Mouse (Mus musculus): ENCODE data around the gene Slc46a3. TPM values are rescaled to one million over a fixed set of nuclear protein-coding genes. Genes with fewer than 3 reads are reported as not detected.

The Slc46a3 gene
- polyA plus RNA-seq, 1 experiment, result 4.4 TPM

DNA sequence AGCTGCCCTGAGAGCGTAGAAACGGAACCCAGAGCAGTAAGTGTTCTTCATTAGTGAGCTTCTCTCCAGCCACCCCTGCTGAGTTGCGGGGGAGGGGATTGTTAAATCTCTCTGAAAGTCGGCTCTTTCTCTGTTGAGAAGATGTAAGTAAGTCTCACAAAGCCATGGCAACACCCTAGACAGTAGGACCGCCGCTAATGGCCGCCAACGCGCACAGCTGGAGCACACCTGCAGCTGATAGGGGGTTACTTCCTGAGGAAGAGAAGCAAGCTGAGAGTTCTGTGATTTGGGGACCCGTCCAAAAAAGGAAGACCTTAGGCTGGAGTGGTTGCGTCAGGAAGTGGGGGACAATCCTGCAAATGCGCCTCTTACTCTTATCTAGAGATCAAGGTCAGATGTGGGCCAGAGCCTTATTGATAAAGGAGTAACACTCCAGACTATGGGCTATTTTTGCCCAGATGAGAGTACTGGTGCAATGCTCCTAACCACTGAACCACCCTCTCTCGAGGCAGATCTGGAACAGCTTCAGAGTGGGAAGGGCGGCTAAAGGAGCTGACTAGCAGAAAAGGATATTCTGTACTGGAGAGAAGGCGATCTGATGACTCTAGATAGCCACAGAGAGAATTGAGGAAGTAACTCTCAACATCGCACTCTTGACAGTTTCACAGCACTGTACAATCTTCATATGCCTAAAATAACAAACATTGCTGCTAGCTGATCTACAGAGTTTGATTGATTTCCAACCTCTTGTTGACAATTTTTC lies 1.0 kb upstream of the Slc46a3 start:
- Histone ChIP-seq H3K27me3 (replicated peaks) (peaks cover 14% of the 10 kb centered on the region), H3K36me3 (replicated peaks; ENCODE audit: low read length) (peaks cover 16% of the 10 kb centered on the region), H3K4me1 (peaks cover 44% of the 10 kb centered on the region), H3K9me3 (no peaks in the 10 kb centered on the region), H3K4me3 (replicated peaks) (peak overlapping the region; percentile 94)
- no peak for TF ChIP-seq FLI1 (IDR thresholded peaks at IDR 0.05; ENCODE audit: low read length)
- TF ChIP-seq GATA1 (IDR thresholded peaks at IDR 0.05; ENCODE audit: borderline replicate concordance, low read length), result no peak

DNA sequence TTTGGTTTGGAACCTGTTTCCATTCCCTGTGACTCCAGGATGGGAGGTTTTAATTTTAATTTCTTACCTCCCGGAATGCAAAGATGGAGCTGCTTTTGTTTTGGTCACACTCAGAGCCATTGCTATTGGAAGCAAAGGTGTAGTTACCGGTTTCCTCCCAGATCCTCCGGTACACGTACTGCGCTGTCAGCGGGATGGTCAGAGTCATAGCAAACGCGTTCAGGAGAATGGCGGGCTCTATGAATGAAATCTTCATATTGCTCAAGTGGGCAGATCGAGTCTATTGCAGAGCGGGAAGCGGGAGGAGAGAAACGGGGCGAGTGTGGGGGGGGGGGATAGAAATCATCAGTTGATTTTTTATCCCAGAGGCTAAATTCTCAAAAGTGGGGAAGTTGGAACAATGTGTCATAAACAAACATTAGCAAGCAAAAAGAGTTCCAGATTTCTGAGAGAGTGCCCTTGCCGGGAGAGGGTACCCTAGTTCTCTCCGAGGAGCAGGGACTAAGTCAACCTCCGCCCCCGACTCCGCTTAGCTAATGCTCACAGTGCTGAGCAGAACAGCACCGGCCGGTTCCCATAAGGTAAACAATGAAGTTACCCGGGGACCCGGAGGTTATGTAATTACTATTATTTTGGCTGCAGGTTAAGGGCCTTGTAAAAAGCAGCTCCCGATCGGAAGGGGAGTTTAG lies 705 bp downstream of the Slc46a3 start:
- Histone ChIP-seq H3K9me3 (no peaks in the 10 kb centered on the region), H3K4me1 (peaks cover 44% of the 10 kb centered on the region), H3K36me3 (replicated peaks; ENCODE audit: low read length) (peaks cover 22% of the 10 kb centered on the region), H3K27me3 (replicated peaks) (peaks cover 4% of the 10 kb centered on the region), H3K4me3 (replicated peaks) (peak overlapping the region; percentile 94)
- TF ChIP-seq FLI1 (IDR thresholded peaks at IDR 0.05; ENCODE audit: low read length) (no peak), GATA1 (IDR thresholded peaks at IDR 0.05; ENCODE audit: borderline replicate concordance, low read length) (no peak)

DNA sequence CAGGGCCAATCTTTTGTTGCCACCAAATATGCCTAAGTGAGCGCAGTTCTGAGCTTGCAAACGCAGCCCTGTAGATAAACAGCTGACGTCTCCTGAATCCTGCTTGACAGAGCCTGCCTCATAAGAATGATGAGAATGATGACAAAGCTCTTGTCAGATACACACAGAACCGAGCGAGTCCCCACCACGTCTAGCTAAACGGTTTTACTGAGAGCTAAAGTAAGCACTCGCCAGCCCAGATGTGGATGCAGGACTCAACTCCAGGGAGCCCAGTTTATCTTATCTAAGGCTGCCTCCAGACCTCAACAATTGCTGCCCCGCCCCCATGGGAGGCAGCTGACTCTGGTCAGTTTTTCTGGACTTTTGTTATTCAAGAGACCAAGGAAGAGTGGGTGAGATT lies 1.5 kb downstream of the Slc46a3 start:
- Histone ChIP-seq H3K4me3 (replicated peaks) (no peak overlapping the region), H3K27me3 (replicated peaks) (peaks cover 4% of the 10 kb centered on the region), H3K9me3 (no peaks in the 10 kb centered on the region), H3K36me3 (replicated peaks; ENCODE audit: low read length) (peaks cover 25% of the 10 kb centered on the region), H3K4me1 (peaks cover 48% of the 10 kb centered on the region)
- TF ChIP-seq FLI1 (IDR thresholded peaks at IDR 0.05; ENCODE audit: low read length) (no peak), GATA1 (IDR thresholded peaks at IDR 0.05; ENCODE audit: borderline replicate concordance, low read length) (no peak)

DNA sequence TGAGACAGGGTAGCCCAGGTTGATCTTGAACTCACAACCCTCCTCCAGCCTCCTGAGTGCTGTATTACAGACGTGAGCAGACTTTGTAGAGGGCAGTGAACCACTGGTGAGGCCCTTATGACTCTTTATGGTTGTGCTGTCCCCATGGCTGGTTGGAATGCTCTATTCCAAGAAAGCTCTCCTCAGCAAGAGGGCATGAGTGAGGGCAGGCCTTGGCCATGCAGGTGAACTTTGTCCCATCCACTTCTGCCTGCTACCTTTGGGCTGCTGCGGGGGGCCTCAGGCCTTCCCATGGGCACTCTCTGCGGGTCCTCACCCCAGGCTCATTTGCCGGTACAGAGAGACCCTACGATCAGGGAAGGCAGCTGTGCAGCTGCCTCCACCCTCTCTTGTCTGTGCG lies 1.9 kb downstream of the Slc46a3 start:
- Histone ChIP-seq H3K4me3 (replicated peaks) (no peak overlapping the region), H3K4me1 (peaks cover 47% of the 10 kb centered on the region)
- TF ChIP-seq GATA1 (IDR thresholded peaks at IDR 0.05; ENCODE audit: borderline replicate concordance, low read length), result no peak

DNA sequence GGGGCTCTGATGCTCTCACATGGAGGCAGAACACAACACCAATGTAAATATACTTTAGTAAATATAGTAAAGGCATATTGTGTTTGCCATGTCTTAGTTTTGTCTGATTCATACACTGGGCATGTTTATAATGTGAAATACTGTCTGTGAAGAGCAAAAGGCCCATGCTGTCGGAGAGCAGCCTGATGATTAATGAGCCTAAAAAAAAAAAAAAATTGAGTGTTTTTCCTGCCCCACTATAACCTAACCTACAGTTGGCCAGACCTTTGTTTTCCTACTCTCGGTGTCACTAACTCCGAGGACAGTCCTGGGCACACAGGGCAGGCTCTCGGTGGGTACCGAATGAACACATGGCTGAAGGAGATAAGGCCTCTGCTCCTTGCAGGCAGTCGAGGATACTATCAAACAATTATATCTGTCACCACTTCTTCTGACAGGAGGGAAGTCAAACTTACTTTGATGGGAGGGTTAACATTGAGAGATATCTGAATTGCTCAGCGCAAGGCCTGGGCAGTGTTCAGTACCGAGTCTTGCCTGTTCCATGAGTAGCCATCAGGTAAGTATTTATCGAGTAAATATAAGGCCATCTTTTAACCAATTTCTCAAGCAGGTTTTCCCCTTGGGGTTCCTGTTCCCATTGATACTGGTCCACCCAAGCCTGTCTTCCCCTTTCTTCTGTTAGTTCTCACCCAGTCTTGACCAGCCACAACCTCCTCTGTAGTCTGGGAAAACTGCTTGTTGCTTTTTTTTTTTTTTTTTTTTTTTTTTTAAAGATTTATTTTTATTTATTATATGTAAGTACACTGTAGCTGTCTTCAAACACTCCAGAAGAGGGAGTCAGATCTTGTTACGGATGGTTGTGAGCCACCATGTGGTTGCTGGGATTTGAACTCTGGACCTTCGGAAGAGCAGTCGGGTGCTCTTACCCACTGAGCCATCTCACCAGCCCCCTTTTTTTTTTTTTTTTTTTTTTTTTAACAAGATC lies 6.0 kb downstream of the Slc46a3 start:
- no peaks in the 10 kb centered on the region for H3K27me3 ChIP-seq (replicated peaks)
- TF ChIP-seq GATA1 (IDR thresholded peaks at IDR 0.05; ENCODE audit: borderline replicate concordance, low read length) (no peak), FLI1 (IDR thresholded peaks at IDR 0.05; ENCODE audit: low read length) (no peak)
- peaks cover 8% of the 10 kb centered on the region for H3K9me3 ChIP-seq
- peaks cover 64% of the 10 kb centered on the region for H3K36me3 ChIP-seq (replicated peaks; ENCODE audit: low read length)
- H3K4me3 ChIP-seq (replicated peaks), result no peak overlapping the region
- peaks cover 30% of the 10 kb centered on the region for H3K4me1 ChIP-seq

More for the DNA sequence above, 1.9 kb downstream of the Slc46a3 start:
- Histone ChIP-seq H3K9me3 (no peaks in the 10 kb centered on the region), H3K27me3 (replicated peaks) (peaks cover 4% of the 10 kb centered on the region), H3K36me3 (replicated peaks; ENCODE audit: low read length) (peaks cover 27% of the 10 kb centered on the region)

DNA sequence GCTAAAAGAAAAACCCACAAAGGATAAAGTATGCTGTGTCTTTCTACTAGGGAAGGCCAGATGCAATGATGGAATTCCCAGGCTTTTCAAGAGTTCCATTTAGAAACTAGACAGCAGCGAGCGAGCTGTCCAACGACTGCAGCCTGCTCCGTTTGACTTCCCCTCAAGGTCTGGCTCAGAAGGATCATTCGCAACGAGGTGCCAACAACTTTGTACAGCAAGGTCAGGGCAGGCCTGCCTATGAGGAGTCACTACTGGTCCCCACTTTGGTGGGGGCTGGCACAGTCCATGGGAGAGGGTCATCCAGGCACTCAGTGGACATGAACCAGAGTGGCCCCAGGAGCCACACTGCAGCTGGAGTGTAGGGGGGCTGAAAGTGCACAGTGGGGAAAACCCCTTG lies 11.0 kb downstream of the Slc46a3 start:
- Histone ChIP-seq H3K4me3 (replicated peaks) (no peak overlapping the region), H3K4me1 (peaks cover 7% of the 10 kb centered on the region), H3K9me3 (peaks cover 27% of the 10 kb centered on the region), H3K27me3 (replicated peaks) (no peaks in the 10 kb centered on the region), H3K36me3 (replicated peaks; ENCODE audit: low read length) (peaks cover 89% of the 10 kb centered on the region)
- no peak for TF ChIP-seq FLI1 (IDR thresholded peaks at IDR 0.05; ENCODE audit: low read length)
- TF ChIP-seq GATA1 (IDR thresholded peaks at IDR 0.05; ENCODE audit: borderline replicate concordance, low read length), result no peak

DNA sequence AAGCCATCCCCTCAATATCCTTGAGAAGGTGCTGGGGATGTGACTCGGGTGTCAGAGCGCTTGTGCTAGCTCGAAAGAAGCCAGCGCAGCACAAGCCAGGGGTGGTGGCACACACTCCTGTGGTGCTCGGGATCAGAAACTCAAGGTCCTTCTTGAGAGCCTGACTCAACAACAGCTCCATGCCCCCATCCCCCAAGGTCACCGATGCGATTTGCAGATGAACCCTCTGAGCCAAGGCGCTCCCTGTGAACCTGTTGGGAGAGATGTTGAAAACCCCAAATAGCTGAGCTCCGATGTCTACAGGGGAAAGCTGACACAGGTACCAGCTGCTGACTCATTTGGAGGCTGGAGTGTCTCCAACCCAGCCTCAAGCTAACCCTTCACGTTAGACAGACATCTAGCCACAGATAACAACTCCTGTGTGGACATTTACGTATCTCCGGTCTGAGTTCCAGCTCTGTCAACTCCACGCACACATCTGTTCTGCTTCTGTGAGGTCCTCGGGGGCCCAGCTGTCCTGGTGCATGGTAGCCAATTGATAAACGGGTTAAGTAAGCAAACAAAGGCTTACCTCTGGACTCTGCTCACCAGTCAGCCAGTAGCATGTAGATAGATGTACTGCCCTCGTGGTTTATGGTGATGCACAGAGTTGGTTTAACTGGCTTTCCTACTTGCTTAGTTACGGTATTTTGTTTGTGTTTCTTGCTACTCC lies 14.5 kb downstream of the Slc46a3 start:
- Histone ChIP-seq H3K9me3 (peaks cover 32% of the 10 kb centered on the region), H3K27me3 (replicated peaks) (no peaks in the 10 kb centered on the region), H3K4me3 (replicated peaks) (no peak overlapping the region), H3K36me3 (replicated peaks; ENCODE audit: low read length) (peaks cover 94% of the 10 kb centered on the region), H3K4me1 (0 out of 2 replicates have a peak, but pooled peaks cover 3% of the 10 kb centered on the region)
- TF ChIP-seq FLI1 (IDR thresholded peaks at IDR 0.05; ENCODE audit: low read length), result no peak
- no peak for TF ChIP-seq GATA1 (IDR thresholded peaks at IDR 0.05; ENCODE audit: borderline replicate concordance, low read length)

GRCm38 (mm10) chr5:147877520-147877919 lies 17.1 kb downstream of the Slc46a3 start:
- peaks cover 17% of the 10 kb centered on the region; the same call in 1 of the 2 replicates for H3K4me1 ChIP-seq
- peaks cover 98% of the 10 kb centered on the region for H3K36me3 ChIP-seq (replicated peaks; ENCODE audit: low read length)
- TF ChIP-seq GATA1 (IDR thresholded peaks at IDR 0.05; ENCODE audit: borderline replicate concordance, low read length) (no peak), FLI1 (IDR thresholded peaks at IDR 0.05; ENCODE audit: low read length) (no peak)
- H3K4me3 ChIP-seq (replicated peaks), result no peak overlapping the region
- peaks cover 30% of the 10 kb centered on the region for H3K9me3 ChIP-seq
- no peaks in the 10 kb centered on the region for H3K27me3 ChIP-seq (replicated peaks)

DNA sequence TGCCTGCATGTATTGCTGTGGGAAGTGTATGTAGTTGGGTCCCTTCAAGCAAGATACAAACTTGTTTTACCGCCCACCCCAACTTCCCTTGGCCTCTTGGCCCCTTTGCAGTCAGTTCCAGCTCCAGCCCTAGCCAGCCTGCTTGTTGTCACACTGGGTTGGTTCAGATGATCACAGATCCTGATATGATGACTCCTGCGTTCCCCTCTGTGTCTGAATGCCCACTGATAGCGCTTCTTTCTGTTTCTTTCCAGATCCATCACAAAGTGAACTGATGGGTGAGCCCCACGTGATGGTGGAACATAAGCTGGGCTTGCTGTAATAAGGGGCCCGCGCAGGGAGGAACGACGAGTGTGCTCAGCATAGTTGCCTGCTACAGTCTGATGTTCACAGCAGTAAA lies 19.4 kb downstream of the Slc46a3 start:
- Histone ChIP-seq H3K36me3 (replicated peaks; ENCODE audit: low read length) (peaks cover 99% of the 10 kb centered on the region), H3K4me1 (peaks cover 23% of the 10 kb centered on the region), H3K9me3 (peaks cover 15% of the 10 kb centered on the region), H3K27me3 (replicated peaks) (no peaks in the 10 kb centered on the region), H3K4me3 (replicated peaks) (no peak overlapping the region)
- TF ChIP-seq GATA1 (IDR thresholded peaks at IDR 0.05; ENCODE audit: borderline replicate concordance, low read length) (no peak), FLI1 (IDR thresholded peaks at IDR 0.05; ENCODE audit: low read length) (no peak)

Measured in megakaryocyte, embryonic 14.5 days (primary cell).